Mouse (Mus musculus) right cerebral cortex, postnatal 4 days (tissue): ENCODE measurements around the gene Ccdc91.
A peak's percentile ranks its signal among the peaks of the same experiment; 100 is the strongest.

Experiments used
- DNase-seq: peaks from one replicate; pipeline ENCODE4 v3.0.0-alpha.2; 2022

The Ccdc91 gene

DNA sequence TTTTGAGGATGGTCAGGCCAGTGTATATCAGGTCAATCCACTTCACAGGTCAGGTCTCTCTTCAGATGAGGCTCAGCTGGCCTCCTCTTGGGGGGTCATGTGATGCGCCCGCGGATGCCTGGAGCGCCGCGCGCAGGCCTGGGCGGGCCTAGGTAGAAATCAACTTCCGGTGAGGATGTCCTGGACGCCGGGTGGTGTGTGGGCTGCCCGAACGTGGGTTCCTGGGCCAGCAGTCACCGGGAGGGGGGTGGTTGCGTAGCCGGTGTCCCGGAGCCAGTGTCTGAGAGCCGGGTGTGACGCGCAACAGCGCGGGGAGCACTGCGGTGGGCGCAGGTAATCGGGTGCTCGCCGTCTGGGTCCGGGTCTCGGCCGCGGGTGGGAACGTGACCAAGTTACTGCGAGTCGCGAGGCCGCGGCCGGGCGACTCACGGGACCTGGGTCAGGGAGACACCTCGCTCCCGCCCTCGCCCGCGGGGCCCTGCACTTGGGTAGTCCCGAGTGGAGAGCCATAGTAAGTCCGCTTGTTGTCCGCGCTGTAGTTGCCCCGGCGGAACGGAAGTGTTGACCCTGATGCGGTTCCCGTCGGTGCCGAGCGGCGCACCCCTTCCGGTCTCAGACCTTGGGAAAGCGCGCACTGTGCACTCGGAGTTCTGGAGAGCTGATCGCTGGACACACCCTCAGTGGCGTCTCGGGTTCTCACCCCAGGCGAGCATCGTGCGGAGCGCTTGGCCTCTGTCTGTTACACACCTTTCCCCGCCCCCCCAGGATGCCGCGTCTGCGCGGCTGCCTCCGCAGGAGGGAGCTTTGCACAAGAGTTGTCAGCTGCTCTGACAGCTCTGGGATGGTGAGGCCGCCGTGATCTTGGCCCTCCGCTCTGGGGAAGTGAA is at the start of gene Ccdc91:
Gene Ccdc91 (plus strand): TSS at position 102 of the 887 bp plus-strand sequence.
- DNase-seq = peak; percentile 90

DNA sequence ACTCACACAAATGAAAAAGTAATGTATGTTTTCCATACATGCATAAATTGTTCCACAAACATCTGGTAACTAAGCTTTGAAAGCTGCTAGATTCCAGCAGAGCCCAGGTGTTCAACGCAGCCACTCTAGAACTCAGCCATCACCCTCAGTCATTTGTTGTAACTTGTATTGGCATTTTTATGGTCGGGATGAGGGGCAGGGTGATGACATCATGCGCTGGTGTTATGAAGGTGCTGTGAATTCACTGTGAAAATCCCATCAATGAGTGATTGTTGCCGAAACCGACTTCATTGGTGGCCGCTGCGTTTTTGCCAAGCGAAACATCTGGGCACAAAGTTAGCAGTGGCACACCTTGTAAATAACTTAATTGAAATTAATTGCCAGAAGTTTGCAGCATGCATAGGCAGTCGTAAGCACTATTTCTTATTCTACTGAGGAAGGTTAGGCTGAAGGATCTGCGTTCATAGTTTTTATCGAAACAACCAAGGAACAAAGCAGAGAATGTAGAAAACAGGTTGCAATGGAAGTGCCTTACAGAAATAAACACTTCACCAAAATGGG is 48.6 kb upstream of the Ccdc91 start:
- no peak for DNase-seq

- no peak for DNase-seq
Measured at GRCm38 (mm10) chr6:147455775-147456174, 19.9 kb upstream of the Ccdc91 start.

DNA sequence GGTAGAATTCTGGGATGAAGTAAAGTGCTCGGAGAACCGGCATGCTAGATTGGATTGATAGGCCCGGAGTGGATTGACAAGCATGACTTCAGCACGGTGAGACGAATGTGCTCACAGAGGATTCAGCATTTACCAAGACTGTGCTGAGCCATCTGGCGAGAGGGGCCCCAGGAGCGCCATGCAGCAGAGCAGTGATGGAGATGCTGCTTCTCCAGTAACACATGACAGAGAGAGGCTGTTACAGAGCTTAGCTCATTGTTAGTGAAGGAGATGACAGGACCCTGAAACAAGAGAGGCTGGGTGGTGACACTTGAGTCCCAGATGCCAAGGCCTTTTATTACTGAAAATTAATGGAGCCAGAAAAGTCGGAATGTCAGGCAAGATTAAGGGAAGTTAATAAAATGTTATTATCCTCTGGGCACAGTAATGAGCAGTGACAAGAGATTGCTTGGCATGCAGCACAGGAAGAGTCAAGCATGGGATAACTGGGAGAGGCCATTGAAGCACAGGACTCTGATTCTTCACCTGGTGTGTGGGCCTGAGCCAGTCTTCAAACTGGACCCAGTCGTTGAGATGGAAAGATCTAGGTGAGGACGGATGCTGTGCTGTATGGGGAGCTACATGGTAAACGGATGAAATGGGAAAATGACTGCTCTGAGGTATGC is 16.9 kb upstream of the Ccdc91 start:
- DNase-seq = no peak

GRCm38 (mm10) chr6:147470016-147470415 is 5.6 kb upstream of the Ccdc91 start:
- peak; percentile 12 for DNase-seq

- no peak for DNase-seq
Measured at GRCm38 (mm10) chr6:147481141-147481540, 5.5 kb downstream of the Ccdc91 start.

DNA sequence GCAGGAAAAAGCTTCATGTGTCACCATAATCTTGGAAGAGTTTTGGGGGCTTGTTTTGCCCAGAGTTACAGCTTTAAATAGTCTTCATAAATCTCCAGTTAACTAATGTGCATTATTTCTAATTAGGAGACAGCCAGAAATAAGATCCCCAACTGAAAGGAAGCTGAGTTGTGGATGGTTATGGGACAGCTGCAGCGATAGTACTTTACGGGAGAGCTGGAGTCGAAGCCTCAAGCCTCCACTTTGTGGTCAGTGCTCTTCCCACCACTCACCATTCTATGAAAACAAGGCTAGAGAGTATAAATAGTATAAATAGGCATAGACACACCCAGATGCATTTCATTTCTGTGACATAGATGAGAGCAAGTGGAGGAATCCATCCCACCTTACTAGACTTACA is 14.5 kb downstream of the Ccdc91 start:
- DNase-seq = no peak

- no peak for DNase-seq
Measured at GRCm38 (mm10) chr6:147492551-147492950, 16.9 kb downstream of the Ccdc91 start.

GRCm38 (mm10) chr6:147501439-147501838 is 25.8 kb downstream of the Ccdc91 start:
- no peak for DNase-seq

DNA sequence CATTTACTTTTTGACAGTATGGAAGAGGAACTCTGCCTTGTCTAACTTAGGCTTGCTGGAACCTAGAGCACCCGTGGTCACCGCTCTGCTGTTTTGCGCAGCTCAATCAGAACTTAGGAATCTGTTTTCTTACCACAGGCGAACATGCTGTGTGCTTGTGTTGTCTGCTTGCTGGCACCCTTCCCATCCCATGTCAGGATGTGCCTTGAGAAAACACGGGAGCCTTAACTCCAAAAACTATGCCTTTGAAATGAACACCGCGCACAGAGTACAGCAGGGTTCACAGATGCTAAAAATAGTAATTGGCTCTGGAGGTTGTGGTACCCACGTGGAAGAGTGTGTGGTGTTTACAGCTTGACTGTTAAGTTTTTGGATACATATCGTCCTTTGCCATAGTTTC is 30.4 kb downstream of the Ccdc91 start:
- peak; percentile 11 for DNase-seq

- no peak for DNase-seq
Measured at GRCm38 (mm10) chr6:147506496-147506895, 30.9 kb downstream of the Ccdc91 start.

DNA sequence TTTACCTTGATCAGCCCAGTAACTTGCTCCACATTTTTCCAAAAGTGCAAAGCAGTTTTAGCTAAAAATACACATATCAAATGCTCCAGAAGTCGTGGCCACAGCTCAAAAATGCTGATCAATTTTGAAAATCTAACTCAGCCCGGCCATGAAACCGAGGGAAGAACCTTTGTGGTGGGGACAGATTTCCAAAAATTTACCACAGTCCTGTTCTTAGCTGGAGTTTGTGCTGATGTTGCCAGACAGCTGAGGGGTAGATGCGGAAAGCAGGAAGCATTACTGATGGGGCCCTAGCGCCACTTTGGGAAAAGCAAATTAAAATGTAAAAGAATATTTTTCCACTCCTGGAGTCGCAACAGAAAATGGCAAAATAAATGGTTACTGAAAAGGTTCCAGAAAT is 31.6 kb downstream of the Ccdc91 start:
- no peak for DNase-seq

DNA sequence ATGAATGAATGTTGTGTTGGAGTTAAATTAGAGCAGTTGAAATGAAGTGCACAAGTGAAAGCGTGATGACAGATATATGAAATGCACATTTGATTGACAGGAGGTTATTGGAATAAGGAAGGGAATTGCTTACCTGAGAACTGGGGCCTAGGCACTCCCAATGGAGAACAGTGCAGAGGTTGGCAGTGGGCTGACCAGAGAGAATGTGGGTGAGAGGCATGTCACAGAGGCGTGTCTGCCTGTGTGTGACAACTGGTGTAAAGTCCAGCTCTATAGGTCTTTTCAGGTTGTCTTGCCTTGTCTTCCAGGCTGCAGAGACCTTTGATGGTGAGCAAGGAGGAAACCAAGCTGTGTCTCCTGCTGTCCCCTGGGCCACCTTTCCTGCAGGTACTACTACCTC is 34.9 kb downstream of the Ccdc91 start:
- no peak for DNase-seq

- no peak for DNase-seq
Measured at GRCm38 (mm10) chr6:147517909-147518308, 42.3 kb downstream of the Ccdc91 start.

DNA sequence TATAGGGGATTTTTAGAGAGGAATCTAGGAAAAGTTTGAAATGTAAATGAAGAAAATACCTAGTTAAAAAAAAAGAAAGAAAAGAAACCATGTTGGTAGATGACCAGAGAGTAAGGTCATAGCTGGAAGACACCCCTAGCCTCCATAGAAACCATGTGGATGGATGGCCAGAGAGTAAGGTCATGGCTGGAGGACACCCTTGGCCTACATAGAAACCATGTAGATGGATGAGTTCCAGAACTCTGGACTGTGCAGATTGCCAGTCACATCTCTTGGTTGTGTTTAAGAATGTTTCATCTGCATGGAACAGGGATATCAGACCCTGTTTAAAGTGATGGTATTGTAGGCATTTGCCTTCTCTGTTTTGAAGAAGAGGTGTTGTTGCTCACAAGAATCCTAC is 49.6 kb downstream of the Ccdc91 start:
- no peak for DNase-seq

GRCm38 (mm10) chr6:147534971-147535370 is 59.3 kb downstream of the Ccdc91 start:
- DNase-seq = no peak

GRCm38 (mm10) chr6:147538236-147538635 is 62.6 kb downstream of the Ccdc91 start:
- no peak for DNase-seq

GRCm38 (mm10) chr6:147539056-147539600 is 63.5 kb downstream of the Ccdc91 start:
- DNase-seq = no peak

DNA sequence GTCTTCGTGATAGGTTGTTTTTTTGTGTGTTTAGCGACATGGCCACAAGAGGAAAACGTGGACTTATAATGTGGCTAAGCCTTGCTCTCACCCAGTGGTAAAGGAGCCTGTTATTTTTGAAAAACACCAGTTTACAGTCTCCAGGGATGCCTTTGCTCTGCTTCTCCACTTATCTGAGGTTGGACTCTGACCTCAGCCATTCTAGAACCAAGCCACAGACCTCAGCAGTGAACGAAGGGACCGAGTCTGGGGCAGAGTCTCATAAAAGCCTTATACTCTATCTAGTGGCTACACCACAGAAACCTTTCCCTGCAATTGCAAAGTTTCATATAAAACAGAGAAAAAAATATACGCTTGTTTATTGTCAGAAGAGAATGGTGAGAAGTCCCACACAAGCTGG is 65.3 kb downstream of the Ccdc91 start:
- no peak for DNase-seq

DNA sequence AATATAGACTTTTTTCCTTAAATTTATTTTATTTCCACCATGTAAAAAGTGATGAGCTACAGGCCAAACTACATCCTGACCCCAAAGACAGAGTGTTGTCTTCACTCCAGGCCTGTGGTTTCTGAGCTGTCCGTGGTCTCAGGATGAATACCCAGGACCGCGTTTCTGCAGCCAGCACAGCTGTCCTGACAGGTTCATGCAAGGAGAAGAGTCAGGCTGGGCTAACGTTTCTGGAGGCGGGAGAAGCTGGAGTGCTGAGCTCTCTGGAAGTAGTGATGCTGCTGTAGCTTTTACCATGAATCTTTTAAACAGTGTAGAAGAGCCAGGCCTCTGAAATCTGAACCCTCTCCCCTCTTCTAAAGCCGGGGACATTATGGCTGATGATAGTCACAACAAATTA is 80.0 kb downstream of the Ccdc91 start:
- no peak for DNase-seq

- no peak for DNase-seq
Measured at GRCm38 (mm10) chr6:147559316-147559715, 83.7 kb downstream of the Ccdc91 start.

GRCm38 (mm10) chr6:147560436-147560835 is 84.8 kb downstream of the Ccdc91 start:
- no peak for DNase-seq

DNA sequence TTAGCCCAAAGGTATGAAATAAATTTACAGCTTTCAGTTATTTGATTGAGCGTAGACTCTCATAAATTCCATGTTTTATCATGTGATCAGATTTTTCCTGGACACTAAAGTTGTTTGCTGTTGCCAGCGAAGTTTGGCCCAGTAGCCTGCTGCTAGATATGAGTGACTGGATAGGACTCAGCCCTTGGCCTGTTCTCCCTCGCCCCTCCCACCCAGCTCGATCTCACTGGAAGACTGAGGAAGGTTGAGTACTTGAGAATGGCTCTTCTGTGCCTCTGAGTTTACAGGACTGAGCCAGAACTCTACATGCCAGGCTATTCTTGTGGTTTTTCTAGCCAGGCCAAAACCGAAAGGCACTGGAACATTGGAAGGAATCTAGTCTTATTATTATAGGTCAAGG is 93.6 kb downstream of the Ccdc91 start:
- no peak for DNase-seq

DNA sequence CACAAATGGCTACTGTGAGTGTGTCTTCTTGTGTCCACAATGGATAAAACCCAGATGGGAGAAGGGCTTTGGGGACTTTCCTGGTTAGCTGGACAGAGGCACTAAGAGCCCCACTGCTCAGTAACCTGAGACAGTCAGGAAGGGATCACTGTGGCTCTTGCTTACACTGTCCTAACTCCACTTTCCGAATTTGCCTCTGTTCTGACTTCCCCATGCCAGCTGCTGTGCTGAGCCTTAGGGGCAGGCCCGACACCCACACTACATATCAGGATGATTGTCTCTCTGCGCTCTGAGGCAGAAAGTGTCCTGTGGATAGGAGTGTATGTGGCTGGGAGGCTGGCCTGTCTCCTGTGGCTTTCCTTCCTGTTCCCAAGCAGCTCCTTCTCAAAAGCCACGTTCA is 97.5 kb downstream of the Ccdc91 start:
- DNase-seq = no peak
